Mouse (Mus musculus): ENCODE data around the gene Polg2.

DNA sequence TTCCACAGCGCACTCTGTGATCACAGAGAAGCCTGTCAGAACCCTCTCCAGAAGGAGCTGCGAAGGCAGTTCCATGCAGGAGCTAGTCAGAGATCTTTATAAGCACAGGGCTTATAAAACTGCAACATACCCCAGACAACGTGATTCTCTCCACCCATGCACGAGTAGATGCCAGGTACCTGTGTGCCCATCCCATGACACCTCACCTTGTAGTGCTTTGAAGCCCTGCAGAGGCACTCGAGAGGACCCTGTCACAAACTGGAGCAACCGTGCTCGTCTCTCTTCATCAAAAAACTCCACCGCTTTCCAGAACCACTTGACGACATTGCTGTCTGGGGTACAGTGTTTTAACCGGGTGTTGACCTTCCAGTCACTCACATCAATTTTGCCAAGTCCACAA lies 45.1 kb upstream of the Polg2 start:
- no peak for TF ChIP-seq MYC (IDR thresholded peaks at IDR 0.05; ENCODE audit: low read depth, low read length)
- no peak for TF ChIP-seq CTCF (IDR thresholded peaks at IDR 0.05 in 2 of 3, conservative IDR thresholded peaks at IDR 0.05 in 1 of 3; ENCODE audit: control insufficient read depth in 1 of 3, insufficient read depth in 1 of 3, low read depth in 2 of 3, low read length in 3 of 3, poor library complexity in 1 of 3, severe bottlenecking in 1 of 3)
- TF ChIP-seq POLR2A (IDR thresholded peaks at IDR 0.05; ENCODE audit: control insufficient read depth in 1 of 2, insufficient read depth in 1 of 2, low read depth in 1 of 2, low read length in 2 of 2, poor library complexity in 1 of 2): no peak
- TF ChIP-seq SMC3 (IDR thresholded peaks at IDR 0.05; ENCODE audit: low read depth, low read length): no peak
- TF ChIP-seq UBTF (IDR thresholded peaks at IDR 0.05; ENCODE audit: borderline replicate concordance, insufficient read depth, low read depth, low read length): no peak
- TF ChIP-seq GATA1 (IDR thresholded peaks at IDR 0.05; ENCODE audit: low read depth, low read length): no peak
- TF ChIP-seq CHD1 (IDR thresholded peaks at IDR 0.05; ENCODE audit: low read depth, low read length): no peak
- no peak for TF ChIP-seq TCF12 (IDR thresholded peaks at IDR 0.05; ENCODE audit: low read depth, low read length)
- TF ChIP-seq MYB (IDR thresholded peaks at IDR 0.05; ENCODE audit: low read depth, low read length): no peak
- no peak for TF ChIP-seq USF2 (IDR thresholded peaks at IDR 0.05; ENCODE audit: borderline replicate concordance in 1 of 2, insufficient read depth in 1 of 2, low read depth in 1 of 2, low read length in 2 of 2)

All from MEL (cell line).